Mouse (Mus musculus) intestine, postnatal 0 days (tissue): ENCODE data around the gene H3f3b. TPM values are rescaled to one million over a fixed set of nuclear protein-coding genes. Genes with fewer than 3 reads are reported as not detected.
"Not testable (repeated sequence)": the region's sequence is repeated elsewhere in the genome, so short reads cannot be mapped to it uniquely, and the experiment has no call there.

Source experiments
- ATAC-seq: fragments of 200-750 bp; cut with Nextera tagmentation; 2 replicates; pipeline ENCODE4 v1.8.0; 2017; ENCODE audit warnings: mild to moderate bottlenecking, moderate TSS enrichment, moderate library complexity
- H3K27ac ChIP-seq: fragments of 300-500 bp; sonication (generic); 2 replicates; pipeline ENCODE4 v1.5.1; 2014; ENCODE audit warnings: mild to moderate bottlenecking, low read depth, low read length, moderate library complexity
- H3K27me3 ChIP-seq: fragments of 300-500 bp; sonication (generic); replicated peaks from 2 replicates; pipeline ENCODE4 v1.6.1; 2014; ENCODE audit warnings: low read length, mixed read lengths; ENCODE audit not compliant: control insufficient read depth, insufficient read depth
- H3K36me3 ChIP-seq: fragments of 300-500 bp; sonication (generic); 2 replicates; pipeline ENCODE4 v1.6.1; 2014; ENCODE audit warnings: mild to moderate bottlenecking, moderate library complexity; ENCODE audit not compliant: control insufficient read depth, insufficient read depth
- H3K4me1 ChIP-seq: fragments of 300-500 bp; sonication (generic); replicated peaks from 2 replicates; pipeline ENCODE4 v1.6.1; 2014; ENCODE audit warnings: antibody characterized with exemption, low read length, mixed read lengths; ENCODE audit not compliant: control insufficient read depth, insufficient read depth
- H3K4me2 ChIP-seq: fragments of 300-500 bp; sonication (generic); replicated peaks from 2 replicates; pipeline ENCODE4 v1.6.1; 2014; ENCODE audit warnings: low read depth, mild to moderate bottlenecking, moderate library complexity
- H3K4me3 ChIP-seq: fragments of 300-500 bp; sonication (generic); 2 replicates; pipeline ENCODE4 v1.5.1; 2014; ENCODE audit warnings: low read depth, low read length
- H3K9ac ChIP-seq: fragments of 300-500 bp; sonication (generic); 2 replicates; pipeline ENCODE4 v1.6.1; 2014; ENCODE audit warnings: mild to moderate bottlenecking, low read depth, low read length
- H3K9me3 ChIP-seq: fragments of 300-500 bp; sonication (generic); 2 replicates; pipeline ENCODE4 v1.6.1; 2016; ENCODE audit warnings: mixed run types; ENCODE audit not compliant: control insufficient read depth
- CTCF ChIP-seq: sonication (generic); IDR thresholded peaks from 2 replicates; pipeline ENCODE4 v1.5.1; 2016; ENCODE audit warnings: low read depth, mild to moderate bottlenecking, control low read depth, antibody characterized with exemption, moderate library complexity
- WGBS: fragments of 180-500 bp; shearing (Covaris S2); extraction: QIAGEN DNeasy Blood & Tissue Kit; methylation state at CpG from one replicate; pipeline ENCODE4 v1.1.7; 2014; 5-methylcytosine and 5-hydroxymethylcytosine counted together
- polyA plus RNA-seq: library from polyadenylated mRNA; unstranded; fragments of >200 nt; fragmentation: Nextera tagmentation; extraction: Ambion mirVana; gene quantifications from 2 replicates; pipeline ENCODE4 v1.2.1, GENCODE M21; 2015

The H3f3b gene
- polyA plus RNA-seq, 1 experiment from 2014 or later = 1,144 TPM

- Histone ChIP-seq H3K4me1 (no peaks in the 10 kb centered on the region), H3K27me3 (no peaks in the 10 kb centered on the region), H3K27ac (no peak overlapping the region), H3K4me2 (no peak overlapping the region), H3K4me3 (no peak overlapping the region), H3K36me3 (peaks cover 14% of the 10 kb centered on the region), H3K9ac (no peak overlapping the region), H3K9me3 (no peaks in the 10 kb centered on the region)
- TF ChIP-seq CTCF = no peak
- 44% methylated on average over 1 of the region's 1 CpGs for WGBS
- no peak for ATAC-seq
These were observed 8.4 kb downstream of the H3f3b start for GRCm38 (mm10) chr11:116019360-116019791.

DNA sequence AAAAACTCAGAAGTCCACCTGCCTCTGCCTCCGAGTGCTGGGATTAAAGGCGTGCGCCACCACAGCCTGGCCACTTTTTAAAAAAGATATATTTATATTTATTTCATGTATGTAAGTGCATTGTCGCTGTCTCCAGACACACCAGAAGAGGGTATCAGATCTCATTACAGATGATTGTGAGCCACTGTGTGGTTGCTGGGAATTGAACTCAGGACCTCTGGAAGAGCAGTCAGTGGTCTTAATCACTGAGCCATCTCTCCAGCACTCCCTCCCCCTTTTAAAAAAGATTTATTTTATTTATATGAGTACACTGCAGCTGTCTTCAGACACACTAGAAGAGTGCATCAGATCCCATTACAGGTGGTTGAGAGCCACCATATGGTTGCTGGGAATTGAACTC is 8.9 kb downstream of the H3f3b start:
- not testable (repeated sequence) for H3K9ac ChIP-seq, H3K27me3 ChIP-seq, H3K4me2 ChIP-seq, H3K9me3 ChIP-seq, H3K4me1 ChIP-seq, H3K4me3 ChIP-seq, ATAC-seq, H3K27ac ChIP-seq
- peaks cover 14% of the 10 kb centered on the region for H3K36me3 ChIP-seq
- 87% methylated on average over 4 of the region's 4 CpGs for WGBS

- peaks cover 14% of the 10 kb centered on the region for H3K36me3 ChIP-seq
- H3K9ac ChIP-seq = no peak overlapping the region
- no peaks in the 10 kb centered on the region for H3K9me3 ChIP-seq
- H3K4me2 ChIP-seq = no peak overlapping the region
- ATAC-seq = peak; percentile 28
- peak; percentile 89 for TF ChIP-seq CTCF
- no peak overlapping the region for H3K27ac ChIP-seq
- no peaks in the 10 kb centered on the region for H3K27me3 ChIP-seq
- H3K4me3 ChIP-seq = no peak overlapping the region
- WGBS = 32% methylated on average over 6 of the region's 6 CpGs
- peaks cover 3% of the 10 kb centered on the region for H3K4me1 ChIP-seq
These were observed 9.7 kb downstream of the H3f3b start for GRCm38 (mm10) chr11:116018106-116018505.

DNA sequence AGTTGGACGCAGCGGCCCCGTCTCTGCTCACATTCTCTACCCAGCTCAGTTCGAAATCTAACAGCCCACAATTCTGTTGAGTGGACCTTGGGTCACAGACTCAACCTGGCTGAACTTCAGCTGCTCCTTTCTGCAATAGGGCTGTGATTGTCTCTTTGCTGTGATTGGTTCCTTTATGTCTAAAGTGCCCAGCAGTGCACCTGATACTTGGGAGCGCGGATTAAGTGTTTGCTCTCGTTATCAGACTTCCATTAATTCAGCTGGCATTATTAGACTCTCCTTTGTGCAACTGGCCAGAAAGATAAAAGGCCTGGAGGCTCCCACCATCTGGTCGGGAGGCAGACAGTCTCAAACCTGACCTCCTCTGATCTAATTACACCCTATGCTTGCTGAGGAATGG is 12.9 kb downstream of the H3f3b start:
- Histone ChIP-seq H3K9ac (no peak overlapping the region), H3K4me1 (peaks cover 6% of the 10 kb centered on the region), H3K4me2 (peak overlapping the region; percentile 21; the same call in 1 of the 2 replicates), H3K9me3 (no peaks in the 10 kb centered on the region), H3K27me3 (no peaks in the 10 kb centered on the region), H3K36me3 (peaks cover 9% of the 10 kb centered on the region), H3K4me3 (no peak overlapping the region), H3K27ac (peak overlapping the region; percentile 8; the same call in 1 of the 2 replicates)
- WGBS = 39% methylated on average over 8 of the region's 8 CpGs
- no peak for TF ChIP-seq CTCF
- ATAC-seq = no peak

DNA sequence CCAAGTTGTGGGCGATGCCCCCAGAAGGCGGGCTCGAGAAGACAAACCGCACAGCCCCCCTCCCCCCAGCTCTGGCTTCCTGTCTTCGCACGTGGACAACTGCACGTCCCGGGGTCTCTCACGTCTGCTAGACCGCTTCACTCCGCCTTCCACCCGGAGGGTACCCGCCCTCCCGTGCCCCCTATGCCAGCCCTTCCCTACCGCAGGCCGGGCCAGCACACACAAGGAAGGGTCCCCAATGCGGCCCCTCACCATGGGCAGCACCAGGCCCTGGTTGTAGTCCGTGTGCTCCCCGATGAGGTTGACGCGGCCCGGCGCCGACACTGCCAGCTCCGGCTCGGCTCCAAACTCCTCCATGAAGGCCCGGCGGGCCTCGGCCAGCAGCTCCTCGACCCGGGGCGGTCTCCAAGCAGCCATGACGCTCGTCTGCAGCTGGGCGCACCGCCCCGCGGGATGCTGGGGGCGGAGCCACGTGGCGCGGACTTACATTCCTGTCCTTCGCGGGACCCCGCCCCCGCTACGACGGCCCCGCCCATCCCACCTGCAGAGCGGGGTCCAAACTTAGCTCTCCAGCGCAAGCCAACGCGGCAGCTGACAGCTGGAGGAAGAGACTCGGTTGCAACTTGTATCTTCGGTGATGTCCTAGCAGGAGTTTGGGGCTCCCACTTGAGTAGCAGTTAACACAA is 15.4 kb downstream of the H3f3b start, which contains the start of gene Galk1:
Gene Galk1, minus strand, starts transcription at position 458 of the 686 bp plus-strand sequence.
- Histone ChIP-seq H3K4me2 (peak within 1 kb of the TSS; percentile 97), H3K4me3 (peak within 1 kb of the TSS; percentile 74), H3K36me3 (peaks cover 33% of the 10 kb centered on the region), H3K9me3 (no peaks in the 10 kb centered on the region), H3K27me3 (no peaks in the 10 kb centered on the region), H3K4me1 (peaks cover 6% of the 10 kb centered on the region), H3K9ac (peak within 1 kb of the TSS; percentile 84), H3K27ac (peak within 1 kb of the TSS; percentile 96)
- WGBS = under 1% methylated on average over 54 of the region's 55 CpGs
- no peak for TF ChIP-seq CTCF
- peak; percentile 76 for ATAC-seq

DNA sequence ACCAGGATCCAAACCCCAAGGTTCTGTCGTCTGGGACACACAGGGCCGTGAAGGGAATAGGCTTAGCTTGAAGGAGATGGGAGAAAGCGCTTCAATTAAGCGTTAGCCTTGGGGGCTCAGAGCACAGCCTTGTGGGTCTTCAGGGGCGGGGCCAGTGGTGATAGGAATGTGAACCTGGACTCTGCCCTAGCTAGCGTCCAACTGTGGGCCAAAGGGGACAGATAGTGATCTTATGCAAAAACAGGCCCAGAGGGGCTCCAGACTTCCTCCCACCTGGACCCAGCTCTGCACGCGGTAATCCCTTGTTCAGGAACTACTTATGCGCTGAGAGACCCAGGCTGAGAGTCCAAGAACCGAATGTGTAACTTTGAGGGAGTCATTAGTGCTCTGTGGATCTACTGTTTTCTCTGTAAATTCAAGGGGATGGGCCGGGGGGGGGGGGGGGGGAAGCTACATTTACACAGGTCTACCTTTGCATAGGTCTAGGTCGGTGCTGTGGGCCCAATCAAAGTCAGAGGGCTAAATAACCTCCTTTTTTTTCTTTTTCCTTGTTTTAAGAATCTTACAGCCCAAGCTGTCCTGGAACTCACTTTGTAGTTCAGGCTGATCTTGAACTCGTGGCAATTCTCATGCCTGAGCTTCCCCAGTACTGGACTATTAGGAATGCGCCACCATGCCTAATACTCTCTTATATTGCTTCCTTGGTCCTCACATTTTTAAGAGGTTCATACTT is 16.1 kb downstream of the H3f3b start:
- 18% methylated on average over 13 of the region's 14 CpGs for WGBS
- Histone ChIP-seq H3K27ac (peak overlapping the region; percentile 96), H3K27me3 (no peaks in the 10 kb centered on the region)

More for the DNA sequence above, 16.1 kb downstream of the H3f3b start:
- Histone ChIP-seq H3K4me3 (peak overlapping the region; percentile 74), H3K9me3 (no peaks in the 10 kb centered on the region), H3K36me3 (peaks cover 40% of the 10 kb centered on the region), H3K4me1 (peaks cover 6% of the 10 kb centered on the region), H3K4me2 (peak overlapping the region; percentile 97), H3K9ac (peak overlapping the region; percentile 84)
- ATAC-seq = no peak
- TF ChIP-seq CTCF = no peak
